Mouse (Mus musculus) urinary bladder, postnatal 4 days (tissue): ENCODE results near the gene Gpr165.
A peak's percentile ranks its signal among the peaks of the same experiment; 100 is the strongest.

Source experiments
- DNase-seq, 2 experiments: peaks; one replicate each; pipeline ENCODE4 v3.0.0; 2021 to 2022; ENCODE audit warnings: low spot score in 2 of 2

Gpr165 gene

GRCm38 (mm10) chrX:96712907-96713774 lies at the start of gene Gpr165:
Gpr165 (plus strand) TSS chrX:96713441.
- DNase-seq: peak in 1 of 2 experiments; percentile 17

- DNase-seq: no peak
Measured at GRCm38 (mm10) chrX:96674871-96675270, 38.4 kb upstream of the Gpr165 start.
